Mouse (Mus musculus) MEL (cell line): ENCODE measurements around the gene Ahcy. TPM values are rescaled to one million over a fixed set of nuclear protein-coding genes. Genes with fewer than 3 reads are reported as not detected.

ENCODE experiments used
- DNase-seq: peaks from one replicate; pipeline ENCODE4 v3.0.0; 2011; ENCODE audit warnings: low read depth, low spot score
- H3K27ac ChIP-seq: 2 replicates; pipeline ENCODE4 v1.5.1; 2012; ENCODE audit warnings: low read depth, mild to moderate bottlenecking, control low read depth, low read length, moderate library complexity; ENCODE audit not compliant: control insufficient read depth
- H3K27me3 ChIP-seq, 2 experiments: fragments of 150-350 bp in 1 of 2; sonication (generic) in 1 of 2; 2 replicates each; pipeline ENCODE4 v1.6.1; 2012; ENCODE audit warnings: low read length in 2 of 2, mild to moderate bottlenecking in 2 of 2, improper control_type of control experiment in 1 of 2, moderate library complexity in 1 of 2; ENCODE audit not compliant: insufficient read depth in 2 of 2, control insufficient read depth in 1 of 2
- H3K36me3 ChIP-seq, 2 experiments: 2 replicates each; pipeline ENCODE4 v1.6.1; 2012 to 2014; ENCODE audit warnings: low read length in 2 of 2, improper control_type of control experiment in 1 of 2, inconsistent platforms in 1 of 2, mild to moderate bottlenecking in 1 of 2; ENCODE audit not compliant: insufficient read depth in 2 of 2, control insufficient read depth in 1 of 2
- H3K4me1 ChIP-seq, 2 experiments: fragments of 150-350 bp in 1 of 2; sonication (generic) in 1 of 2; 2 replicates each; pipeline ENCODE4 v1.6.1; 2012; ENCODE audit warnings: low read length in 2 of 2, improper control_type of control experiment in 1 of 2, mild to moderate bottlenecking in 1 of 2; ENCODE audit not compliant: insufficient read depth in 2 of 2, control insufficient read depth in 1 of 2
- H3K4me3 ChIP-seq, 2 experiments: fragments of 150-350 bp in 1 of 2; sonication (generic) in 1 of 2; 2 replicates each; pipeline ENCODE4 v1.5.1; 2012; ENCODE audit warnings: low read depth in 2 of 2, low read length in 2 of 2, mild to moderate bottlenecking in 2 of 2, moderate library complexity in 2 of 2, control low read depth in 1 of 2, improper control_type of control experiment in 1 of 2; ENCODE audit not compliant: control insufficient read depth in 1 of 2, insufficient read depth in 1 of 2
- H3K79me2 ChIP-seq: 2 replicates; pipeline ENCODE4 v1.6.1; 2012; ENCODE audit warnings: mild to moderate bottlenecking, low read length, moderate library complexity; ENCODE audit not compliant: control insufficient read depth, poor library complexity, insufficient read depth
- H3K9ac ChIP-seq: 2 replicates; pipeline ENCODE4 v1.6.1; 2012; ENCODE audit warnings: low read depth, mild to moderate bottlenecking, control low read depth, low read length, moderate library complexity; ENCODE audit not compliant: control insufficient read depth, poor library complexity, severe bottlenecking
- H3K9me3 ChIP-seq: fragments of 150-350 bp; sonication (generic); replicated peaks from 2 replicates; pipeline ENCODE4 v1.6.1; 2012; ENCODE audit warnings: mild to moderate bottlenecking, low read length, improper control_type of control experiment, moderate library complexity; ENCODE audit not compliant: insufficient read depth
- CTCF ChIP-seq, 3 experiments: IDR thresholded peaks in 2 of 3; conservative IDR thresholded peaks in 1 of 3; 2 replicates each; pipeline ENCODE4 v1.5.1; 2011 to 2012; ENCODE audit warnings: low read length in 3 of 3, low read depth in 2 of 3, mild to moderate bottlenecking in 2 of 3, improper control_type of control experiment in 1 of 3, inconsistent platforms in 1 of 3, mixed read lengths in 1 of 3, moderate library complexity in 1 of 3; ENCODE audit not compliant: control insufficient read depth in 1 of 3, insufficient read depth in 1 of 3, poor library complexity in 1 of 3, severe bottlenecking in 1 of 3
- ELF1 ChIP-seq: IDR thresholded peaks from 2 replicates; pipeline ENCODE4 v1.6.1; 2014; ENCODE audit warnings: low read depth, mild to moderate bottlenecking, inconsistent platforms, low read length, improper control_type of control experiment, moderate library complexity
- EP300 ChIP-seq, 2 experiments: IDR thresholded peaks; 2 replicates each; pipeline ENCODE4 v1.6.1; 2011; ENCODE audit warnings: improper control_type of control experiment in 2 of 2, low read length in 2 of 2, low read depth in 1 of 2, mild to moderate bottlenecking in 1 of 2
- ETS1 ChIP-seq: IDR thresholded peaks from 2 replicates; pipeline ENCODE4 v1.6.1; 2012; ENCODE audit warnings: low read depth, mild to moderate bottlenecking, inconsistent platforms, low read length, improper control_type of control experiment, moderate library complexity
- GATA1 ChIP-seq: IDR thresholded peaks from 2 replicates; pipeline ENCODE4 v1.6.1; 2011; ENCODE audit warnings: low read depth, low read length, improper control_type of control experiment
- MAX ChIP-seq: IDR thresholded peaks from 2 replicates; pipeline ENCODE4 v1.6.1; 2011; ENCODE audit warnings: low read length, improper control_type of control experiment
- MAZ ChIP-seq: IDR thresholded peaks from 2 replicates; pipeline ENCODE4 v1.6.1; 2012; ENCODE audit warnings: low read depth, mild to moderate bottlenecking, inconsistent platforms, low read length, improper control_type of control experiment
- MXI1 ChIP-seq: IDR thresholded peaks from 2 replicates; pipeline ENCODE4 v1.6.1; 2011; ENCODE audit warnings: mild to moderate bottlenecking, low read depth, low read length, improper control_type of control experiment
- MYB ChIP-seq: IDR thresholded peaks from 2 replicates; pipeline ENCODE4 v1.6.1; 2011; ENCODE audit warnings: mild to moderate bottlenecking, low read depth, low read length, improper control_type of control experiment
- MYC ChIP-seq: IDR thresholded peaks from 2 replicates; pipeline ENCODE4 v1.6.1; 2011; ENCODE audit warnings: low read depth, mild to moderate bottlenecking, low read length, improper control_type of control experiment, moderate library complexity
- NELFE ChIP-seq: IDR thresholded peaks from 2 replicates; pipeline ENCODE4 v1.6.1; 2011; ENCODE audit warnings: low read depth, low read length, improper control_type of control experiment
- POLR2AphosphoS2 ChIP-seq: IDR thresholded peaks from 2 replicates; pipeline ENCODE4 v1.6.1; 2011; ENCODE audit warnings: low read length, improper control_type of control experiment
- RCOR1 ChIP-seq: IDR thresholded peaks from 2 replicates; pipeline ENCODE4 v1.6.1; 2012; ENCODE audit warnings: low read depth, mild to moderate bottlenecking, inconsistent platforms, low read length, improper control_type of control experiment
- SIN3A ChIP-seq: IDR thresholded peaks from 2 replicates; pipeline ENCODE4 v1.6.1; 2012; ENCODE audit warnings: low read length, improper control_type of control experiment, inconsistent platforms
- TAL1 ChIP-seq: IDR thresholded peaks from 2 replicates; pipeline ENCODE4 v1.6.1; 2012; ENCODE audit warnings: mild to moderate bottlenecking, inconsistent platforms, low read length, moderate library complexity, mixed read lengths
- TBP ChIP-seq: IDR thresholded peaks from 2 replicates; pipeline ENCODE4 v1.8.0; 2011; ENCODE audit warnings: low read depth, low read length, improper control_type of control experiment
- TCF12 ChIP-seq: IDR thresholded peaks from 2 replicates; pipeline ENCODE4 v1.6.1; 2014; ENCODE audit warnings: low read depth, mild to moderate bottlenecking, inconsistent platforms, low read length, improper control_type of control experiment, moderate library complexity
- UBTF ChIP-seq: IDR thresholded peaks from 2 replicates; pipeline ENCODE4 v1.6.1; 2012; ENCODE audit warnings: low read depth, mild to moderate bottlenecking, inconsistent platforms, low read length, improper control_type of control experiment, moderate library complexity, borderline replicate concordance; ENCODE audit not compliant: insufficient read depth
- USF1 ChIP-seq: IDR thresholded peaks from 2 replicates; pipeline ENCODE4 v1.6.1; 2014; ENCODE audit warnings: low read depth, mild to moderate bottlenecking, inconsistent platforms, low read length, improper control_type of control experiment, moderate library complexity
- ZMIZ1 ChIP-seq: IDR thresholded peaks from 2 replicates; pipeline ENCODE4 v1.6.1; 2012; ENCODE audit warnings: low read depth, mild to moderate bottlenecking, inconsistent platforms, low read length, improper control_type of control experiment, moderate library complexity
- polyA plus RNA-seq, 2 experiments: library from polyadenylated mRNA; stranded (reverse) in 1 of 2; unstranded in 1 of 2; fragments of >175 nt in 1 of 2; fragments of >200 nt in 1 of 2; gene quantifications; 2 replicates each; pipeline versions ENCODE4 v1.2.1 to v1.2.4; 2012; ENCODE audit warnings: low replicate concordance in 2 of 2, low read depth in 1 of 2; ENCODE audit not compliant: insufficient read length in 2 of 2, insufficient read depth in 1 of 2, missing spikeins in 1 of 2
- total RNA-seq: library from RNA; depleted of rRNA; stranded (reverse); fragments of 300-350 nt; gene quantifications from 2 replicates; pipeline ENCODE4 v1.2.3, GENCODE M21; 2012

The Ahcy gene
- total and polyA plus RNA-seq, 3 experiments, result 255 to 5,082 (median 364) TPM

- Histone ChIP-seq H3K4me1 (peaks cover 26 to 35% of the 10 kb centered on the region in 2 experiments), H3K27ac (peak overlapping the region; percentile 21), H3K9me3 (no peaks in the 10 kb centered on the region), H3K4me3 (peak overlapping the region in 1 of 2 experiments; percentile 21; a peak in 2 of 4 replicates), H3K79me2 (no peaks in the 10 kb centered on the region), H3K27me3 (no peaks in the 10 kb centered on the region), H3K36me3 (peaks cover 0 to 32% of the 10 kb centered on the region in 2 experiments; a peak in 2 of 4 replicates), H3K9ac (no peak overlapping the region)
- DNase-seq, result peak; percentile 52
- peak; percentile 34; the same call in 1 of the 2 replicates for TF ChIP-seq TCF12
- TF ChIP-seq GATA1, result peak; percentile 59
- no peak; the same call in 1 of the 2 replicates for TF ChIP-seq RCOR1
Observed at GRCm38 (mm10) chr2:155091743-155092075, 17.4 kb upstream of the Ahcy start.

- H3K4me3 ChIP-seq, result peak overlapping the region; percentile 8 to 21
- no peaks in the 10 kb centered on the region for H3K9me3 ChIP-seq
- DNase-seq, result peak; percentile 96
- no peaks in the 10 kb centered on the region for H3K27me3 ChIP-seq
- H3K27ac ChIP-seq, result peak overlapping the region; percentile 30
- H3K79me2 ChIP-seq, result no peaks in the 10 kb centered on the region
- TF ChIP-seq EP300 (IDR thresholded peaks at IDR 0.05; ENCODE audit: low read depth in 1 of 2, low read length in 2 of 2) (peak; percentile 50 to 81), TAL1 (peak; percentile 90), USF1 (no peak), SIN3A (peak; percentile 77), ZMIZ1 (no peak), POLR2AphosphoS2 (no peak), MXI1 (peak; percentile 63; the same call in 1 of the 2 replicates), GATA1 (peak; percentile 53; the same call in 1 of the 2 replicates), MAZ (no peak), CTCF (IDR thresholded peaks at IDR 0.05 in 2 of 3, conservative IDR thresholded peaks at IDR 0.05 in 1 of 3; ENCODE audit: control insufficient read depth in 1 of 3, insufficient read depth in 1 of 3, low read depth in 2 of 3, low read length in 3 of 3, poor library complexity in 1 of 3, severe bottlenecking in 1 of 3) (peak in 2 of 3 experiments; percentile 18 to 20; a peak in 2 of 6 replicates), UBTF (no peak), RCOR1 (peak; percentile 62; the same call in 1 of the 2 replicates), MYC (peak; percentile 47; the same call in 1 of the 2 replicates), MYB (no peak), ETS1 (peak; percentile 67; the same call in 1 of the 2 replicates), TBP (0 out of 2 replicates have a peak, but pooled peaks have one; percentile 14), MAX (no peak; the same call in none of the 2 replicates), TCF12 (peak; percentile 78), ELF1 (no peak), NELFE (peak; percentile 16; the same call in 1 of the 2 replicates)
- H3K9ac ChIP-seq, result peak overlapping the region; percentile 28
- peaks cover 26 to 35% of the 10 kb centered on the region in 2 experiments for H3K4me1 ChIP-seq
- peaks cover 0 to 32% of the 10 kb centered on the region in 2 experiments; a peak in 2 of 4 replicates for H3K36me3 ChIP-seq
Observed at GRCm38 (mm10) chr2:155090909-155091742, 16.8 kb upstream of the Ahcy start.
